Mouse (Mus musculus) kidney, postnatal 36 days (tissue): ENCODE measurements around the gene Parp11.

Source experiments
- DNase-seq, 2 experiments: peaks; one replicate each; pipeline ENCODE4 v3.0.0; 2021 to 2022; ENCODE audit warnings: mixed read lengths in 2 of 2

Gene Parp11

GRCm38 (mm10) chr6:127446436-127446890, at the start of gene Parp11:
Gene Parp11 (plus strand): TSS chr6:127446840.
- DNase-seq, result peak; percentile 44 to 83

GRCm38 (mm10) chr6:127398073-127398472, 48.6 kb upstream of the Parp11 start:
- DNase-seq, result no peak

- no peak for DNase-seq
Measured at GRCm38 (mm10) chr6:127401419-127401818, 45.2 kb upstream of the Parp11 start.

GRCm38 (mm10) chr6:127404070-127404810, 42.4 kb upstream of the Parp11 start:
- peak in 1 of 2 experiments; percentile 4 for DNase-seq

- DNase-seq, result no peak
Measured at GRCm38 (mm10) chr6:127405682-127406081, 41.0 kb upstream of the Parp11 start.

- no peak for DNase-seq
Measured at GRCm38 (mm10) chr6:127407742-127408141, 38.9 kb upstream of the Parp11 start.

- DNase-seq, result no peak
Measured at GRCm38 (mm10) chr6:127417525-127418184, 29.0 kb upstream of the Parp11 start.

GRCm38 (mm10) chr6:127418322-127418721, 28.3 kb upstream of the Parp11 start:
- no peak for DNase-seq

- DNase-seq, result no peak
Measured at GRCm38 (mm10) chr6:127420115-127420514, 26.5 kb upstream of the Parp11 start.

GRCm38 (mm10) chr6:127425095-127425494, 21.5 kb upstream of the Parp11 start:
- DNase-seq, result no peak

GRCm38 (mm10) chr6:127430716-127431115, 15.9 kb upstream of the Parp11 start:
- DNase-seq, result no peak

- no peak for DNase-seq
Measured at GRCm38 (mm10) chr6:127431196-127431766, 15.4 kb upstream of the Parp11 start.

- no peak for DNase-seq
Measured at GRCm38 (mm10) chr6:127433886-127434647, 12.6 kb upstream of the Parp11 start.

- DNase-seq, result no peak
Measured at GRCm38 (mm10) chr6:127434648-127434984, 12.0 kb upstream of the Parp11 start.

- DNase-seq, result no peak
Measured at GRCm38 (mm10) chr6:127439063-127439462, 7.6 kb upstream of the Parp11 start.

GRCm38 (mm10) chr6:127439540-127440195, 7.0 kb upstream of the Parp11 start:
- DNase-seq, result no peak

GRCm38 (mm10) chr6:127440416-127441104, 6.1 kb upstream of the Parp11 start:
- no peak for DNase-seq

- no peak for DNase-seq
Measured at GRCm38 (mm10) chr6:127442584-127442983, 4.1 kb upstream of the Parp11 start.

- no peak for DNase-seq
Measured at GRCm38 (mm10) chr6:127443910-127444309, 2.7 kb upstream of the Parp11 start.

GRCm38 (mm10) chr6:127444466-127444865, 2.2 kb upstream of the Parp11 start:
- no peak for DNase-seq

- no peak for DNase-seq
Measured at GRCm38 (mm10) chr6:127447686-127448460, 1.2 kb downstream of the Parp11 start.
